Mouse (Mus musculus) forebrain, embryonic 10.5 days (tissue): ENCODE measurements around the gene Olfr1366. TPM values are rescaled to one million over a fixed set of nuclear protein-coding genes. Genes with fewer than 3 reads are reported as not detected.
"Not testable (repeated sequence)": the region's sequence is repeated elsewhere in the genome, so short reads cannot be mapped to it uniquely, and the experiment has no call there.

Source experiments
- DNase-seq: peaks from one replicate; pipeline ENCODE4 v3.0.0-alpha.2; 2017; ENCODE audit warnings: low spot score; ENCODE audit errors: extremely low spot score
- H3K27ac ChIP-seq: fragments of 300-500 bp; sonication (generic); 2 replicates; pipeline ENCODE4 v1.5.1; 2016; ENCODE audit warnings: mild to moderate bottlenecking
- H3K27me3 ChIP-seq: fragments of 300-500 bp; sonication (generic); 2 replicates; pipeline ENCODE4 v1.6.1; 2016; ENCODE audit warnings: mild to moderate bottlenecking; ENCODE audit not compliant: poor library complexity, severe bottlenecking
- H3K36me3 ChIP-seq: fragments of 300-500 bp; sonication (generic); replicated peaks from 2 replicates; pipeline ENCODE4 v1.6.1; 2016; ENCODE audit warnings: mild to moderate bottlenecking, moderate library complexity
- H3K4me1 ChIP-seq: fragments of 300-500 bp; sonication (generic); 2 replicates; pipeline ENCODE4 v1.6.1; 2016
- H3K4me3 ChIP-seq: fragments of 300-500 bp; sonication (generic); 2 replicates; pipeline ENCODE4 v1.5.1; 2016; ENCODE audit warnings: mild to moderate bottlenecking, moderate library complexity
- H3K9me3 ChIP-seq: fragments of 300-500 bp; sonication (generic); 2 replicates; pipeline ENCODE4 v1.6.1; 2016; ENCODE audit warnings: mild to moderate bottlenecking, moderate library complexity
- WGBS: fragments of 180-500 bp; shearing (Covaris S2); methylation state at CpG from one replicate; pipeline ENCODE4 v1.1.7; 2016; 5-methylcytosine and 5-hydroxymethylcytosine counted together
- polyA plus RNA-seq: library from polyadenylated mRNA; unstranded; fragments of >200 nt; fragmentation: Nextera tagmentation; extraction: Ambion mirVana; gene quantifications from 2 replicates; pipeline ENCODE4 v1.2.1, GENCODE M21; 2016

Gene Olfr1366
- 0.15 and 0.20 TPM in 2 replicates for polyA plus RNA-seq

DNA sequence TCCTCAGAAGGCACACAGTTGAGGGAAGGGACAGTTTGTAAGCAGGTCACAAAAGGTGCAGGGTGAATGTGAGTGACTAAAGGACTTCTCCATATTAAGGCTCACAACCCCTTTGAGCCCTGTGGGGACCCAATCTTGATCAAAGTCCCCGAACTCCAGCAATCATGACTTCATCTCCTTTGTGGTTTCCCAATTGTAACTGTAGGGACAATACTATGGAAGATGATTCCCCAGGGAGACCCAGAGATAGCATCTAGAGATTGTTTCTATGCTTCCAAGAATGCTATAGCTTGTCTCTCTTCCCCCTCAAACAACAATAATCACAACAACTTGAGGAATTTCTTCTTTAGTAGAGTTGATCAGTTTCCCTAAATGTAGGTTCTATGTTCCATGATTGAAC lies at the start of gene Olfr1366:
TSS of gene Olfr1366 (minus strand) at position 101 of the 400 bp plus-strand sequence.
- Histone ChIP-seq H3K4me3 (no peak within 1 kb of the TSS), H3K36me3 (no peaks in the 10 kb centered on the region), H3K27ac (no peak within 1 kb of the TSS), H3K9me3 (no peaks in the 10 kb centered on the region), H3K27me3 (no peaks in the 10 kb centered on the region), H3K4me1 (no peaks in the 10 kb centered on the region)
- DNase-seq, result no peak
- 67% methylated on average over 1 of the region's 1 CpGs for WGBS

DNA sequence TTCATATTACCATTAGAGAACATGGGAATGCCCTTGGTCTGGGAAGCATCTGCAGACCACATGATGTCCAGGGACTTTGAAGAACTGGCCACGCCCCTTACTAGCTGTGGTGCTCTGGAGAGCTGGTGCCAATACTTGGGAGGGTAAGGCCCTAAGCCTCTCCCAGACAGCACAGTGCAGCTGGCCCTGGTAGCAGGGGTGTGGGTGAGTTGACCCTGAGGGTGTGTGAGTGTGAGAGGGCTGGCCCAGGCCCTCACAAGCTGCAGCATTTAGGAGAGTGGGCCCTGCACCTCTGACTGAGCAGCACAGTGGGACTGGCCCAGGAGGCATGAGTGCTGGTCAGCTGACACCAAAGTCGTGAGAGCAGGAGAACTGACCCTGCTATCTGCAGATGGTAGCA lies 49.0 kb upstream of the Olfr1366 start:
- Histone ChIP-seq H3K4me1 (no peaks in the 10 kb centered on the region), H3K36me3 (no peaks in the 10 kb centered on the region), H3K27me3 (no peaks in the 10 kb centered on the region), H3K27ac (no peak overlapping the region), H3K4me3 (no peak overlapping the region), H3K9me3 (no peaks in the 10 kb centered on the region)
- WGBS, result 66% methylated on average over 2 of the region's 2 CpGs
- no peak for DNase-seq

DNA sequence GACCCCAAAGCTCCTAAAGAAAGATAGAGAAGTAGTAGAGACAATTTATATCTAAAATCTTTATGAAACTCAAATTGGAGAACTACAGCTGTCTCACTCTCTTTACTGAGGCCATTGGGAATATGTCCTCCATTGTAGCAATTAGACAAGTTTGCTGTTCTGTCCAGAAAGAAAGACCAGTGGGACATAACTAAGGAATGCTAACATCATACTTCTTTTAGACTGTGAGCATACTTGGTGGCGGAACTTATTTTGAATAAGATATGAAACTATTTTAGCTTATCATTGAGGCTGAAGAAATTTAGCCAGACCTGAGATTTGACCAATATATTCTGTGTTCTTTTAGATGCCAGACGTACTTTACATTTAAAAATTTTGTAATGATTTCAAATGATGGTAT lies 39.1 kb upstream of the Olfr1366 start, which contains the start of gene Olfr1364:
TSS of gene Olfr1364 (minus strand) at position 101 of the 400 bp plus-strand sequence.
- H3K9me3 ChIP-seq, result no peaks in the 10 kb centered on the region
- no peaks in the 10 kb centered on the region for H3K4me1 ChIP-seq
- H3K4me3 ChIP-seq, result no peak within 1 kb of the TSS
- H3K36me3 ChIP-seq, result no peaks in the 10 kb centered on the region
- H3K27me3 ChIP-seq, result no peaks in the 10 kb centered on the region
- WGBS, result 93% methylated on average over 2 of the region's 2 CpGs
- H3K27ac ChIP-seq, result no peak within 1 kb of the TSS
- no peak for DNase-seq

DNA sequence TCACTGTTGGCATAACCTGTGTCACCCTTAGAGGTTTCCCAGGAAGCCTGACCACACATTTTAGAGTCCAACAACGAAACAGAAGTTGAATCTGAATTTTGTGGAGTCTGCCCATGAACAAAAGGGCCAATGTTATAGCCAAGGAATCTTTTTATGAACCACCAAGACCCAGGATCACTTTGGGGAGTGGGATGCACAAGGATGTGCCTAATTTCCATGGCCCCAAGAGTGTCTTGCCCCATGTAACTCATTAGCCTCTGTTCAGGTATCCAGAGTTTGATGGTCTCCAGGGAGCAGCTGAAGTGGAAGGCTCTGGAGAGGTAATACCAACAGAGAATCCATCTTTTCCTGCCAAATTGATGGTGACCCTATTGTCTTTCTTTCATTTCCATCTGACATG lies 17.2 kb upstream of the Olfr1366 start, which contains the start of gene Olfr1535:
TSS of gene Olfr1535 (minus strand) at position 101 of the 400 bp plus-strand sequence.
- Histone ChIP-seq H3K4me3 (no peak within 1 kb of the TSS), H3K9me3 (no peaks in the 10 kb centered on the region), H3K36me3 (no peaks in the 10 kb centered on the region), H3K27me3 (no peaks in the 10 kb centered on the region), H3K27ac (no peak within 1 kb of the TSS), H3K4me1 (no peaks in the 10 kb centered on the region)
- no peak for DNase-seq
- WGBS, result 70% methylated on average over 1 of the region's 1 CpGs

DNA sequence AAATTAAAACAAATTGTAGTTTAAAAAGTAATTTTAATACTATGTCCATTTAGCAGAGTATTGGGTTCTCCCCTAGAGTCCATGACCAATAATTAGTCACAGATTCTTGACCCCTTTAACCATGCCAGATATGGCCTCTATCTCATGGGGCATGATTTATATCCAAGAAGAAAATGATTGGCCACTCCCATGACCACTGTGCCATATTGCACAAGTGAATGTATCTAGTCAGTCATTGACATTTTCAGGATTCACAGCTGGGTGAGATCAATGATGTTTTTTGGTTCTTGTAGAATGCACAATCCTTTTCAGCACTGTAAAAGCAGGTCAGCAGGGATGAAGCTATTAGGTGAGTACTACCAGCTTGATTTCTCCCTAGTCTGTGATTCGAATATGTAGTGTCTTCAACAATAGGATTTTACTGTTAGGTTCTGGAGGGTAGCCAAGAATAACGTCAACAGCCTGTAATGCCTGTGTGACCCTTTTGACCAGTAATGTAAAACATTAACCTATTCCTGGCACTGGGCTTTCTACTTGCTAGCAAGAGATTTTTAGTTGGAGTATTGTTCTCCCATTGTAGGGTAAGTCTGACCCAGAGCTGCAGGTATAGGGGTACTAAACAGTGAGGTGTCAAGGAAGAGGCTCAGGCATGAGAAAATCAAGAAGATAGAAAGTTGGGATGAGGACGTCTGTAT lies 8.0 kb upstream of the Olfr1366 start:
- Histone ChIP-seq H3K36me3 (no peaks in the 10 kb centered on the region), H3K27ac (no peak overlapping the region), H3K9me3 (no peaks in the 10 kb centered on the region), H3K27me3 (no peaks in the 10 kb centered on the region), H3K4me3 (no peak overlapping the region), H3K4me1 (no peaks in the 10 kb centered on the region)
- no peak for DNase-seq
- WGBS, result 71% methylated on average over 3 of the region's 3 CpGs

DNA sequence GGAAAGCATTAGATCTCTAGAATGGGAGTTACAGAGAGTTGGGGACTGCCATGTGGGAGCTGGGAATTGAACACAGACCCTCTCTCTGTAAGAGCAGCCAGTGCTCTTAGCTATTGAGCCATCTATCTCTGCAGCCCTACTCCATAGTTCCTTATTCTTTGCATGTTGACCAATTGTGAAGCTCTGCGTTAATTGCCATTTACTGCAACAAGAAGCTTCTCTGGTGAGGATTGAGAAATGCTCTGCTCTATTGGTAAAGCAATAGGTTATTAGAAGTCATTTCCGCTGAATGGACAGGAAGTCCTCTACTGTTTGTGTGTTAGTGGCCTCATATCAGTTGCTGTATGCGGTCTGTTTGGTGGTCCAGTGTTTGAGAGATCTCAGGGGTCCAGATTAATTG lies 6.9 kb upstream of the Olfr1366 start:
- WGBS, result 88% methylated on average over 3 of the region's 3 CpGs
- Histone ChIP-seq H3K4me1 (no peaks in the 10 kb centered on the region), H3K4me3 (no peak overlapping the region), H3K27me3 (no peaks in the 10 kb centered on the region), H3K27ac (no peak overlapping the region), H3K9me3 (no peaks in the 10 kb centered on the region), H3K36me3 (no peaks in the 10 kb centered on the region)
- no peak for DNase-seq

DNA sequence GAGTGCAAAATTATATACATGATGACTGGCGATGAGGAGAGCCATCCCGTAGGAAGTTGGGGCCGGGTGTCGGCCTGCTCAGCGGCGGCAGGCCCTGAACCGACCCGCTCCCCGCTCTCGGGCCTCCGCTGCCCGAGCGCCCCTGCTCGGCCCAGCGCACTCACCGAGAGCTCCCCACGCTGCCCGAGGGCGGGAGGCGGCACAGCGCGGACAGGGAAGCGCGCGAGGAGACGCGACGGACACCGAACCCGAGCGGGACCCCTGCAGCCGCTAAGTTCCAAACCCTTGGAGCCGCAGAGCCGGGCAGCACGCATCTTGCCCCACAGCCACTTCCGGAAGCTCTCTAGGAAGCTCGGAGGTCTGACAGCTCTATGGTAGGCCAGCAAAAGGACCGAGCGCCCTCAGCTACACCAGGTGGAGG lies 11.8 kb downstream of the Olfr1366 start, which contains the start of gene Zkscan8:
TSS of gene Zkscan8 (minus strand) at position 340 of the 421 bp plus-strand sequence.
- DNase-seq, result peak; percentile 91
- no peaks in the 10 kb centered on the region for H3K9me3 ChIP-seq
- H3K4me1 ChIP-seq, result peaks cover 13% of the 10 kb centered on the region
- WGBS, result under 1% methylated on average over 39 of the region's 39 CpGs
- H3K27me3 ChIP-seq, result no peaks in the 10 kb centered on the region
- peak within 1 kb of the TSS; percentile 92 for H3K4me3 ChIP-seq
- H3K27ac ChIP-seq, result peak within 1 kb of the TSS; percentile 99
- peaks cover 13% of the 10 kb centered on the region for H3K36me3 ChIP-seq

DNA sequence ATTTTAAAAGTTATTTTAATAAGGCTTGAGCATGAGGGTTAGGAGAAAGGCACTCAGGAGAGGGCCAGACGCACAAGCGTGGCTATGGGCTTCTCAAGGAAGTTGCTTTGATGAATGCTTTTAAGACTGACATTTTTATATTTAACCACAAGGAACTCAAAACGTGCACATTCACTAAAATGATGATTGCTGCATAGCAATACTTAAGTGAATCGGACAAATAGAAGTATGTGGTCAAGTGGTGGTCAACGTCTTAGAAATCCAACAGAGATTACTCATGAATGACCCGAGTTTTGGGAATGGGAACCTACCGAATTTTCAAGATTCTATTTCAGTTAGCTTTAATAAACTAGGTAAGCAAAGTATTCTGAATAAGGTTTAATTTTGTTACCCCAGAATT lies 12.5 kb downstream of the Olfr1366 start:
- H3K9me3 ChIP-seq, result no peaks in the 10 kb centered on the region
- 57% methylated on average over 7 of the region's 7 CpGs for WGBS
- H3K27ac ChIP-seq, result peak overlapping the region; percentile 99
- no peak for DNase-seq
- peaks cover 19% of the 10 kb centered on the region for H3K36me3 ChIP-seq
- peaks cover 13% of the 10 kb centered on the region for H3K4me1 ChIP-seq
- no peaks in the 10 kb centered on the region for H3K27me3 ChIP-seq
- peak overlapping the region; percentile 92 for H3K4me3 ChIP-seq

DNA sequence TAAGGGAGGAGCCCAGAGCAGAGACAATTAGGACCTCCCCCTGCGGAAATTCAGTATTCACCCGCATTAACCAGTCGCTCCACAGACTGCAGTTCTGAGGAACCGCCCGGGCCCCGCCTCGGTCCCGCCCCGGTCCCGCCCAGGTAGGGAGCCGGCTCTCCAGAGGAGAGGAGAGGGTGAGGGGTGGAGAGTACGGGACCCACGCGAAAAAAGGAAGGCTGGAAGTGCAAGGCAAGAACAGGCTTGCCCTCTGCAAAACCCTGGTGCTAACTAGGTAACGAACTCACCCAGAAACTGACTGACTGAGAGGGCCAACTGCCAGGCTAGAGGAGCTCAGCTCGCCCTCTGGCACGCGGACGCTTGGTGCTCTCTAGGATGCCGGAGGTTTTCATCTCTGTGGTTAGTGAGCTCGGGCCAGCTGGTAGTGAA lies 36.4 kb downstream of the Olfr1366 start:
- H3K36me3 ChIP-seq, result no peaks in the 10 kb centered on the region
- no peaks in the 10 kb centered on the region for H3K9me3 ChIP-seq
- H3K27me3 ChIP-seq, result no peaks in the 10 kb centered on the region
- peaks cover 9% of the 10 kb centered on the region for H3K4me1 ChIP-seq
- DNase-seq, result peak; percentile 83
- peak overlapping the region; percentile 61 for H3K4me3 ChIP-seq
- under 1% methylated on average over 21 of the region's 21 CpGs for WGBS
- H3K27ac ChIP-seq, result peak overlapping the region; percentile 89

DNA sequence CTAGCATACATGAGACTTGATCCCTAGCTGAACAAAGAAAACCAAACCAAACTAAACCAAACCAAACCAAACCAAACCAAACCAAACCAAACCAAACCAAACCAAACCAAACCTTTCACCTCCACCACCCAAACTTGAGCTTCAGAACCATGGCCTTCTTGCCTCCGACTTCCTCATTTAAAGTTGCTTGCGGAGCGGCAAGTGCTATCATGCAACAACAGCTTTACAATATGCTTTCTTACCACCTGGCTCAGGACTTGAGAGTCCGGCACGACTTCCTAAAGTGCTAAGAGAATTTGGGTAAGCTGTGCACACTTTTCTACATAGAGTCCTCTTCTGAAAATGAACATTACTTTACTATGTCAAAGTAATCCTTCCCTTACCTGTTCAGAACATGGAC lies 40.3 kb downstream of the Olfr1366 start:
- Histone ChIP-seq H3K27me3 (no peaks in the 10 kb centered on the region), H3K36me3 (no peaks in the 10 kb centered on the region), H3K4me1 (peaks cover 9% of the 10 kb centered on the region), H3K4me3 (no peak overlapping the region), H3K9me3 (no peaks in the 10 kb centered on the region), H3K27ac (no peak overlapping the region)
- 94% methylated on average over 5 of the region's 5 CpGs for WGBS
- DNase-seq, result no peak

DNA sequence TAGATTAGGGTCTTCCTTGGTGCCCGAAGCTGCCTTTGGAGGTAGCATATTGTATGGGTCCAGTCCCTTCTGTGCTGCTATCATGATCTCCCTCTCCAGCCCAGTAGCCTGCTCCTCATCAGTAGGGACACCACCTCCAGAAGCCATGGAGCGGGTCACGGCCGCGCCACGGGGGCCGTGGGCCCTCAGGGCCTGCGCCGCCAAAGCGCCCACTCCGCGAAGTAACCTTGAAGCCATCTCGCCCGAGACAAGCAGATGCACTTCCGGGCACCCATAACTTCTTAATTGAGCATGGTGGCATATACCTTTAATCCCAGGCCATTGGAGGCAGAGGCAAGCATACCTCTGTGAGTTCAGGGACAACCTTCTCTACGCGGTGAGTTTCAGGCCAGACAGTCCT lies 41.4 kb downstream of the Olfr1366 start, which contains the start of gene Gm11273:
TSS of gene Gm11273 (minus strand) at position 237 of the 400 bp plus-strand sequence.
- not testable (repeated sequence) for H3K27me3 ChIP-seq, DNase-seq, H3K4me1 ChIP-seq, H3K36me3 ChIP-seq, H3K4me3 ChIP-seq, H3K9me3 ChIP-seq, H3K27ac ChIP-seq
- 93% methylated on average over 17 of the region's 17 CpGs for WGBS

DNA sequence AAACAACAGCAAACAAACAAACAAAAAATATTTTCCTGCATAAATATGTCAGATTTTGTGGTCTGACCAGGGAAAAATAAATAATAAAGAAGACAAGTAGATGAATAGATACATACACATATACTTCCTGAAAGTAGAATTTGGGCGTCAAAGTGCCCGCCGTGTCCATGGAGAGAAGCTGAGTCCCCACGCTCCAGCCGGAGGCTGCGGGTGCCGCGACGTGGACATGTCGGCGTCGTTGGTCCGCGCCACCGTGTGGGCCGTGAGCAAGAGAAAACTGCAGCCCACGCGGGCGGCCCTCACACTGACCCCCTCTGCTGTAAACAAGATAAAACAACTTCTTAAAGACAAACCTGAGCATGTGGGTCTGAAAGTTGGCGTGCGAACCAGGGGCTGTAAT lies 47.5 kb downstream of the Olfr1366 start, which contains the start of gene AK157302:
TSS of gene AK157302 (plus strand) at position 144 of the 400 bp plus-strand sequence.
- DNase-seq, result no peak
- no peaks in the 10 kb centered on the region for H3K36me3 ChIP-seq
- WGBS, result 93% methylated on average over 21 of the region's 21 CpGs
- H3K9me3 ChIP-seq, result no peaks in the 10 kb centered on the region
- H3K27ac ChIP-seq, result no peak within 1 kb of the TSS
- H3K4me3 ChIP-seq, result no peak within 1 kb of the TSS
- H3K4me1 ChIP-seq, result no peaks in the 10 kb centered on the region
- H3K27me3 ChIP-seq, result no peaks in the 10 kb centered on the region

DNA sequence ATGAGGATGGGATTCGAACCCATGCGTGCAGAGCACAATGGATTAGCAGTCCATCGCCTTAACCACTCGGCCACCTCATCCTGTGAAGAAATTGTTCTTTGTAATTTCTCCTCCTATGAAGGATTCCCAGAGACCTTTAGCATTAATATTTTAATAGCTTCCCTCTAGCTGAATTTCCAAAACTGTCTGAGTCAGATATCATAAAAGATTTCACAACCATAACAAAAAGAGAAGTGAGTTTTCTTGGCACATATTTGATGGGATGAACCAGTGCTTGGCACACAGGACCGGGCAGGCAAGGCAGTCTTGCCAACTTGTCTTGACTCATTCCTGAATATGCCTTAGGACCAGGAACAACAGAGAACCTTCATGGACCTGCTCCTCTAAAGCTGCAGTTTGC lies 49.8 kb downstream of the Olfr1366 start:
- WGBS, result 93% methylated on average over 5 of the region's 5 CpGs
- H3K4me3 ChIP-seq, result no peak overlapping the region
- no peak for DNase-seq
- H3K4me1 ChIP-seq, result no peaks in the 10 kb centered on the region
- H3K27ac ChIP-seq, result no peak overlapping the region
- H3K27me3 ChIP-seq, result no peaks in the 10 kb centered on the region
- H3K9me3 ChIP-seq, result no peaks in the 10 kb centered on the region
- H3K36me3 ChIP-seq, result no peaks in the 10 kb centered on the region
